Mouse (Mus musculus) MEL (cell line): ENCODE results near the gene Ctu2. TPM values are rescaled to one million over a fixed set of nuclear protein-coding genes. Genes with fewer than 3 reads are reported as not detected.

Experiments used
- polyA plus RNA-seq, 2 experiments: library from polyadenylated mRNA; stranded (reverse) in 1 of 2; unstranded in 1 of 2; fragments of >175 nt in 1 of 2; fragments of >200 nt in 1 of 2; gene quantifications; 2 replicates each; pipeline versions ENCODE4 v1.2.1 to v1.2.4; 2012; ENCODE audit warnings: low replicate concordance in 2 of 2, low read depth in 1 of 2; ENCODE audit not compliant: insufficient read length in 2 of 2, insufficient read depth in 1 of 2, missing spikeins in 1 of 2
- total RNA-seq: library from RNA; depleted of rRNA; stranded (reverse); fragments of 300-350 nt; gene quantifications from 2 replicates; pipeline ENCODE4 v1.2.3, GENCODE M21; 2012; rRNA removed

The Ctu2 gene
- total and polyA plus RNA-seq, 3 experiments = 44.0 to 57.4 TPM; not detected in 1

Other genes starting within 250 kb of the Ctu2 start
- 104 and 133 TPM in 2 replicates for gene Zfpm1, start 194.0 kb upstream of the Ctu2 start, total RNA-seq
- gene Zfpm1, start 194.0 kb upstream of the Ctu2 start, polyA plus RNA-seq = 100 to 1,000 TPM; 260 to 343 TPM
- 0.12 TPM in 1 of 2 replicates, not detected in the other for gene Trhr2, start 115.4 kb upstream of the Ctu2 start, total RNA-seq
- gene Trhr2, start 115.4 kb upstream of the Ctu2 start, polyA plus RNA-seq = under 1 TPM in 1 of 2 experiments, not detected in 1; 0.07 TPM
- gene Zc3h18, start 99.5 kb upstream of the Ctu2 start, total RNA-seq = 84.3 and 98.5 TPM in 2 replicates
- gene Zc3h18, start 99.5 kb upstream of the Ctu2 start, polyA plus RNA-seq = 100 to 1,000 TPM in 1 of 2 experiments, 10 to 100 TPM in 1; 30.2 to 122 TPM
- gene Il17c, start 54.1 kb upstream of the Ctu2 start, total RNA-seq = not detected in 2 replicates
- under 1 TPM in 1 of 2 experiments, not detected in 1; 0.43 TPM for gene Il17c, start 54.1 kb upstream of the Ctu2 start, polyA plus RNA-seq
- 299 and 344 TPM in 2 replicates for gene Cyba, start 43.2 kb upstream of the Ctu2 start, total RNA-seq
- gene Cyba, start 43.2 kb upstream of the Ctu2 start, polyA plus RNA-seq = 100 to 1,000 TPM; 321 to 338 TPM
- 20.6 and 20.8 TPM in 2 replicates for gene Mvd, start 32.7 kb upstream of the Ctu2 start, total RNA-seq
- gene Mvd, start 32.7 kb upstream of the Ctu2 start, polyA plus RNA-seq = 10 to 100 TPM in 1 of 2 experiments, not detected in 1; 25.5 TPM
- gene Snai3, start 15.4 kb upstream of the Ctu2 start, total RNA-seq = not detected in 2 replicates
- gene Snai3, start 15.4 kb upstream of the Ctu2 start, polyA plus RNA-seq = under 1 TPM in 1 of 2 experiments, not detected in 1; 0.06 TPM
- gene Rnf166, start 79 bp upstream of the Ctu2 start, total RNA-seq = 12.0 and 18.6 TPM in 2 replicates
- 10 to 100 TPM in 1 of 2 experiments, not detected in 1; 37.7 TPM for gene Rnf166, start 79 bp upstream of the Ctu2 start, polyA plus RNA-seq
- 144 and 155 TPM in 2 replicates for gene Piezo1, start 75.2 kb downstream of the Ctu2 start, total RNA-seq
- gene Piezo1, start 75.2 kb downstream of the Ctu2 start, polyA plus RNA-seq = 100 to 1,000 TPM in 1 of 2 experiments, 10 to 100 TPM in 1; 35.1 to 223 TPM
- 64.3 and 74.6 TPM in 2 replicates for gene Cdt1, start 91.9 kb downstream of the Ctu2 start, total RNA-seq
- 10 to 100 TPM in 1 of 2 experiments, not detected in 1; 84.5 TPM for gene Cdt1, start 91.9 kb downstream of the Ctu2 start, polyA plus RNA-seq
- gene Aprt, start 100.8 kb downstream of the Ctu2 start, total RNA-seq = 239 and 243 TPM in 2 replicates
- gene Aprt, start 100.8 kb downstream of the Ctu2 start, polyA plus RNA-seq = 100 to 1,000 TPM in 1 of 2 experiments, not detected in 1; 287 TPM
- gene Galns, start 135.3 kb downstream of the Ctu2 start, total RNA-seq = 1.7 and 2.1 TPM in 2 replicates
- gene Galns, start 135.3 kb downstream of the Ctu2 start, polyA plus RNA-seq = 1 to 10 TPM in 1 of 2 experiments, not detected in 1; 3.0 TPM
- gene Trappc2l, start 135.5 kb downstream of the Ctu2 start, total RNA-seq = 21.6 and 21.7 TPM in 2 replicates
- gene Trappc2l, start 135.5 kb downstream of the Ctu2 start, polyA plus RNA-seq = 10 to 100 TPM in 1 of 2 experiments, not detected in 1; 15.1 TPM
- not detected in 2 replicates for gene Pabpn1l, start 146.6 kb downstream of the Ctu2 start, total RNA-seq
- under 1 TPM in 1 of 2 experiments, not detected in 1; 0.15 TPM for gene Pabpn1l, start 146.6 kb downstream of the Ctu2 start, polyA plus RNA-seq
- gene Cbfa2t3, start 223.0 kb downstream of the Ctu2 start, total RNA-seq = 10.5 and 11.1 TPM in 2 replicates
- gene Cbfa2t3, start 223.0 kb downstream of the Ctu2 start, polyA plus RNA-seq = 100 to 1,000 TPM in 1 of 2 experiments, not detected in 1; 102 TPM